27 mouse cellular contexts compared by ENCODE assay signal in genomic region chr1:75291321-75291720, GRCm38 (mm10). TPM values are rescaled to one million over a fixed set of nuclear protein-coding genes. Genes with fewer than 3 reads are reported as not detected.
A peak's percentile ranks its signal among the peaks of the same experiment; 100 is the strongest.
DNase-seq lines count a peak whose midpoint lies in the region; ATAC-seq and TF ChIP-seq lines count a peak whose summit lies in the region.
"Had no signal": no experiment of that assay in that cellular context is flagged by ENCODE, and none has a peak within 500 bp of the region (broad histone marks: within the 10 kb centered on the region; RNA-seq: fewer than 3 reads in every experiment).

No protein-coding gene starts in this region.

- no peak for TF ChIP-seq CTCF in midbrain, postnatal 0 days (IDR thresholded peaks at IDR 0.05)
- TF ChIP-seq CTCF in embryonic fibroblast, embryonic 13.5 days (IDR thresholded peaks at IDR 0.05; ENCODE audit: borderline replicate concordance, insufficient read depth, low read length), result no peak

- no peaks in the 10 kb centered on the region for H3K27me3 ChIP-seq in hindbrain, embryonic 13.5 days
- H3K27me3 ChIP-seq in hindbrain, embryonic 12.5 days, result no peaks in the 10 kb centered on the region
- H3K27me3 ChIP-seq in midbrain, postnatal 0 days (ENCODE audit: insufficient read depth, low read length), result no peaks in the 10 kb centered on the region
- H3K27me3 ChIP-seq in midbrain, embryonic 14.5 days (ENCODE audit: control insufficient read depth, insufficient read depth, low read length), result no peaks in the 10 kb centered on the region
- H3K27me3 ChIP-seq: forebrain, embryonic 12.5 days; forebrain, embryonic 15.5 days had no signal

- DNase-seq in cerebellum, postnatal 14 days, result peak; percentile 23 to 32
- DNase-seq in cerebellum, adult 9-11 months, result no peak
- DNase-seq in midbrain, postnatal 0 days (ENCODE audit: low spot score), result no peak
- DNase-seq in midbrain, embryonic 14.5 days, result no peak
- no peak for DNase-seq in lung, postnatal 25 days (ENCODE audit: low spot score)
- DNase-seq: adrenal gland, adult 8-10 months; adrenal gland, postnatal 14 days had no signal

- peaks cover 36% of the 10 kb centered on the region for H3K4me1 ChIP-seq in hindbrain, embryonic 13.5 days (replicated peaks)
- peaks cover 26% of the 10 kb centered on the region for H3K4me1 ChIP-seq in hindbrain, embryonic 12.5 days
- H3K4me1 ChIP-seq in midbrain, postnatal 0 days (ENCODE audit: insufficient read depth, low read length), result peaks cover 3% of the 10 kb centered on the region; the same call in 1 of the 2 replicates
- peaks cover 26% of the 10 kb centered on the region for H3K4me1 ChIP-seq in midbrain, embryonic 14.5 days (ENCODE audit: control insufficient read depth, insufficient read depth, low read length)
- peaks cover 18% of the 10 kb centered on the region for H3K4me1 ChIP-seq in embryonic fibroblast, embryonic 13.5 days (ENCODE audit: control insufficient read depth, insufficient read depth, low read length)

- WGBS in hindbrain, embryonic 13.5 days, result 86% methylated on average over 8 of the region's 8 CpGs
- WGBS in hindbrain, embryonic 12.5 days, result 88% methylated on average over 8 of the region's 8 CpGs
- 77% methylated on average over 8 of the region's 8 CpGs for WGBS in midbrain, postnatal 0 days
- 81% methylated on average over 8 of the region's 8 CpGs for WGBS in midbrain, embryonic 14.5 days

- H3K27ac ChIP-seq in hindbrain, embryonic 13.5 days, result no peak overlapping the region
- H3K27ac ChIP-seq in hindbrain, embryonic 12.5 days, result no peak overlapping the region
- H3K27ac ChIP-seq in midbrain, postnatal 0 days (ENCODE audit: low read depth, low read length), result no peak overlapping the region
- H3K27ac ChIP-seq in midbrain, embryonic 14.5 days (replicated peaks; ENCODE audit: low read depth, low read length), result no peak overlapping the region
- peak overlapping the region; percentile 91; the same call in 1 of the 2 replicates for H3K27ac ChIP-seq in embryonic fibroblast, embryonic 13.5 days (ENCODE audit: insufficient read depth, low read length)
- H3K27ac ChIP-seq: embryonic facial prominence, embryonic 10.5 days; embryonic facial prominence, embryonic 12.5 days; forebrain, embryonic 10.5 days; forebrain, embryonic 12.5 days; forebrain, embryonic 15.5 days had no signal

- H3K4me2 ChIP-seq in hindbrain, embryonic 13.5 days, result no peak overlapping the region
- no peak overlapping the region for H3K4me2 ChIP-seq in hindbrain, embryonic 12.5 days (replicated peaks)
- no peak overlapping the region for H3K4me2 ChIP-seq in midbrain, postnatal 0 days (ENCODE audit: low read depth, low read length, poor library complexity, severe bottlenecking)
- no peak overlapping the region for H3K4me2 ChIP-seq in midbrain, embryonic 14.5 days (ENCODE audit: low read length)
- H3K4me2 ChIP-seq: embryonic facial prominence, embryonic 12.5 days; forebrain, embryonic 12.5 days; forebrain, embryonic 15.5 days had no signal

- peak overlapping the region; percentile 19; the same call in 1 of the 2 replicates for H3K9ac ChIP-seq in hindbrain, embryonic 13.5 days
- H3K9ac ChIP-seq in hindbrain, embryonic 12.5 days, result no peak overlapping the region
- H3K9ac ChIP-seq in midbrain, postnatal 0 days (replicated peaks; ENCODE audit: low read length, poor library complexity, severe bottlenecking), result 0 out of 2 replicates have a peak overlapping the region, but pooled peaks have one; percentile 13
- no peak overlapping the region for H3K9ac ChIP-seq in midbrain, embryonic 14.5 days (replicated peaks; ENCODE audit: low read length)
- H3K9ac ChIP-seq: embryonic facial prominence, embryonic 12.5 days; forebrain, embryonic 12.5 days; forebrain, embryonic 15.5 days had no signal

- H3K36me3 ChIP-seq in hindbrain, embryonic 13.5 days, result no peaks in the 10 kb centered on the region
- H3K36me3 ChIP-seq in hindbrain, embryonic 12.5 days, result no peaks in the 10 kb centered on the region
- H3K36me3 ChIP-seq in midbrain, postnatal 0 days (ENCODE audit: insufficient read depth, low read length), result no peaks in the 10 kb centered on the region
- H3K36me3 ChIP-seq in midbrain, embryonic 14.5 days (ENCODE audit: control insufficient read depth, insufficient read depth, low read length), result no peaks in the 10 kb centered on the region
- H3K36me3 ChIP-seq: embryonic facial prominence, embryonic 10.5 days; embryonic facial prominence, embryonic 12.5 days; forebrain, embryonic 10.5 days; forebrain, embryonic 12.5 days; forebrain, embryonic 15.5 days; G1E had no signal

- no peak overlapping the region for H3K4me3 ChIP-seq in hindbrain, embryonic 13.5 days
- no peak overlapping the region for H3K4me3 ChIP-seq in hindbrain, embryonic 12.5 days
- H3K4me3 ChIP-seq in midbrain, postnatal 0 days (ENCODE audit: low read depth, low read length), result no peak overlapping the region
- H3K4me3 ChIP-seq in midbrain, embryonic 14.5 days (replicated peaks; ENCODE audit: low read depth, low read length), result no peak overlapping the region
- no peak overlapping the region for H3K4me3 ChIP-seq in embryonic fibroblast, embryonic 13.5 days (ENCODE audit: insufficient read depth, low read length)
- H3K4me3 ChIP-seq: embryonic facial prominence, embryonic 10.5 days; embryonic facial prominence, embryonic 12.5 days; erythroblast, embryonic 14.5 days; forebrain, embryonic 10.5 days; forebrain, embryonic 12.5 days; forebrain, embryonic 15.5 days had no signal

- ATAC-seq in hindbrain, embryonic 13.5 days (ENCODE audit: low FRiP score), result no peak
- ATAC-seq in hindbrain, embryonic 12.5 days (ENCODE audit: low FRiP score), result no peak
- ATAC-seq in midbrain, postnatal 0 days (ENCODE audit: low FRiP score), result no peak
- no peak for ATAC-seq in midbrain, embryonic 14.5 days (ENCODE audit: low FRiP score, low TSS enrichment)
- ATAC-seq: activated CD4-positive, CD25-positive, alpha-beta regulatory T cell, adult 4 months; CD4-positive, CD25-positive, alpha-beta regulatory T cell, adult 4 months; Patski had no signal

- TF ChIP-seq POLR2A in embryonic fibroblast, embryonic 13.5 days (IDR thresholded peaks at IDR 0.05; ENCODE audit: low read depth, low read length), result no peak

- H3K9me3 ChIP-seq in hindbrain, embryonic 13.5 days, result no peaks in the 10 kb centered on the region
- H3K9me3 ChIP-seq in hindbrain, embryonic 12.5 days (replicated peaks), result no peaks in the 10 kb centered on the region
- H3K9me3 ChIP-seq in midbrain, postnatal 0 days (ENCODE audit: low read length), result no peaks in the 10 kb centered on the region
- H3K9me3 ChIP-seq in midbrain, embryonic 14.5 days (ENCODE audit: control insufficient read depth, low read length), result no peaks in the 10 kb centered on the region
- H3K9me3 ChIP-seq: embryonic facial prominence, embryonic 10.5 days; embryonic facial prominence, embryonic 12.5 days; forebrain, embryonic 10.5 days; forebrain, embryonic 12.5 days; forebrain, embryonic 15.5 days; G1E had no signal

RNA-seq across cellular contexts. Expression of gene Resp18, which starts 13.1 kb away (rescaled TPM):
- 131 and 140 TPM in 2 replicates for polyA plus RNA-seq in hindbrain, embryonic 13.5 days (2015; fragmentation: Nextera tagmentation; extraction: Ambion mirVana)
- 50.0 and 56.8 TPM in 2 replicates for polyA plus RNA-seq in hindbrain, embryonic 12.5 days (2016; fragmentation: Nextera tagmentation; extraction: Ambion mirVana)
- 302 and 332 TPM in 2 replicates for total RNA-seq in midbrain, postnatal 0 days (2014; rRNA removed)
- polyA plus RNA-seq in midbrain, postnatal 0 days (2015; fragmentation: Nextera tagmentation; extraction: Ambion mirVana), result 409 and 416 TPM in 2 replicates
- 116 and 164 TPM in 2 replicates for polyA plus RNA-seq in midbrain, embryonic 14.5 days (2014; fragmentation: Nextera tagmentation; extraction: Ambion mirVana)
- not detected in 2 replicates for polyA plus RNA-seq in embryonic fibroblast, embryonic 13.5 days (2011; ENCODE audit: insufficient read length, low read depth, missing spikeins)
- total RNA-seq: CH12.LX, G1E had no signal
- polyA plus RNA-seq: activated CD4-positive, CD25-positive, alpha-beta regulatory T cell, adult 4 months; CD4-positive, CD25-positive, alpha-beta regulatory T cell, adult 4 months; erythroblast, embryonic 14.5 days; G1E; Patski had no signal

RNA-seq across cellular contexts. Expression of gene Dnpep, which starts 26.5 kb away (rescaled TPM):
- polyA plus RNA-seq in hindbrain, embryonic 13.5 days (2015; fragmentation: Nextera tagmentation; extraction: Ambion mirVana), result 161 and 170 TPM in 2 replicates
- polyA plus RNA-seq in hindbrain, embryonic 12.5 days (2016; fragmentation: Nextera tagmentation; extraction: Ambion mirVana), result 173 and 175 TPM in 2 replicates
- 145 TPM in 2 replicates for total RNA-seq in midbrain, postnatal 0 days (2014; rRNA removed)
- 128 and 139 TPM in 2 replicates for polyA plus RNA-seq in midbrain, postnatal 0 days (2015; fragmentation: Nextera tagmentation; extraction: Ambion mirVana)
- 146 and 152 TPM in 2 replicates for polyA plus RNA-seq in midbrain, embryonic 14.5 days (2014; fragmentation: Nextera tagmentation; extraction: Ambion mirVana)
- 79.7 and 96.9 TPM in 2 replicates for polyA plus RNA-seq in embryonic fibroblast, embryonic 13.5 days (2011; ENCODE audit: insufficient read length, low read depth, missing spikeins)

RNA-seq across cellular contexts. Expression of gene Ptprn, which starts 27.0 kb away (rescaled TPM):
- 15.6 and 17.6 TPM in 2 replicates for polyA plus RNA-seq in hindbrain, embryonic 13.5 days (2015; fragmentation: Nextera tagmentation; extraction: Ambion mirVana)
- 11.7 and 12.6 TPM in 2 replicates for polyA plus RNA-seq in hindbrain, embryonic 12.5 days (2016; fragmentation: Nextera tagmentation; extraction: Ambion mirVana)
- total RNA-seq in midbrain, postnatal 0 days (2014; rRNA removed), result 116 and 127 TPM in 2 replicates
- polyA plus RNA-seq in midbrain, postnatal 0 days (2015; fragmentation: Nextera tagmentation; extraction: Ambion mirVana), result 51.4 and 52.2 TPM in 2 replicates
- 16.6 and 19.3 TPM in 2 replicates for polyA plus RNA-seq in midbrain, embryonic 14.5 days (2014; fragmentation: Nextera tagmentation; extraction: Ambion mirVana)
- 67.6 and 114 TPM in 2 replicates for polyA plus RNA-seq in embryonic fibroblast, embryonic 13.5 days (2011; ENCODE audit: insufficient read length, low read depth, missing spikeins)
- total RNA-seq: CH12.LX had no signal
- polyA plus RNA-seq: erythroblast, embryonic 14.5 days had no signal

RNA-seq across cellular contexts. Expression of gene Dnajb2, which starts 55.1 kb away (rescaled TPM):
- polyA plus RNA-seq in hindbrain, embryonic 13.5 days (2015; fragmentation: Nextera tagmentation; extraction: Ambion mirVana), result 59.7 and 62.3 TPM in 2 replicates
- polyA plus RNA-seq in hindbrain, embryonic 12.5 days (2016; fragmentation: Nextera tagmentation; extraction: Ambion mirVana), result 54.6 and 55.2 TPM in 2 replicates
- 43.6 and 46.7 TPM in 2 replicates for total RNA-seq in midbrain, postnatal 0 days (2014; rRNA removed)
- 61.7 and 65.1 TPM in 2 replicates for polyA plus RNA-seq in midbrain, postnatal 0 days (2015; fragmentation: Nextera tagmentation; extraction: Ambion mirVana)
- polyA plus RNA-seq in midbrain, embryonic 14.5 days (2014; fragmentation: Nextera tagmentation; extraction: Ambion mirVana), result 29.5 and 38.3 TPM in 2 replicates
- polyA plus RNA-seq in embryonic fibroblast, embryonic 13.5 days (2011; ENCODE audit: insufficient read length, low read depth, missing spikeins), result 28.4 and 31.8 TPM in 2 replicates

RNA-seq across cellular contexts. Expression of gene A630095N17Rik, which starts 59.4 kb away (rescaled TPM):
- polyA plus RNA-seq in hindbrain, embryonic 13.5 days (2015; fragmentation: Nextera tagmentation; extraction: Ambion mirVana), result not detected in 2 replicates
- polyA plus RNA-seq in hindbrain, embryonic 12.5 days (2016; fragmentation: Nextera tagmentation; extraction: Ambion mirVana), result not detected in 2 replicates
- not detected in 2 replicates for total RNA-seq in midbrain, postnatal 0 days (2014; rRNA removed)
- polyA plus RNA-seq in midbrain, postnatal 0 days (2015; fragmentation: Nextera tagmentation; extraction: Ambion mirVana), result not detected in 2 replicates
- polyA plus RNA-seq in midbrain, embryonic 14.5 days (2014; fragmentation: Nextera tagmentation; extraction: Ambion mirVana), result not detected in 2 replicates
- not detected in 2 replicates for polyA plus RNA-seq in embryonic fibroblast, embryonic 13.5 days (2011; ENCODE audit: insufficient read length, low read depth, missing spikeins)
- total RNA-seq: adrenal gland, adult 18-20 months; adrenal gland, adult 8-10 months; adrenal gland, postnatal 14 days; adrenal gland, postnatal 36 days; G1E had no signal
- polyA plus RNA-seq: activated CD4-positive, CD25-positive, alpha-beta regulatory T cell, adult 4 months; CD4-positive, CD25-positive, alpha-beta regulatory T cell, adult 4 months; cerebellum, adult 2 months; cortical plate, adult 2 months; embryonic facial prominence, embryonic 10.5 days; embryonic facial prominence, embryonic 12.5 days; embryonic facial prominence, embryonic 14.5 days; erythroblast, embryonic 14.5 days; forebrain, embryonic 10.5 days; forebrain, embryonic 12.5 days; forebrain, embryonic 15.5 days; frontal cortex, adult 2 months; G1E had no signal

Comparison
In these comparisons a context has a peak if more than half of its experiments do, and no peak if none do; other contexts are left out.
1. DNase-seq: peak in cerebellum, postnatal 14 days (2 of 2); none in cerebellum, adult 9-11 months (single experiment), midbrain, postnatal 0 days (single experiment), midbrain, embryonic 14.5 days (single experiment) and lung, postnatal 25 days (single experiment).
2. H3K9ac ChIP-seq: peak in hindbrain, embryonic 13.5 days (single experiment) and midbrain, postnatal 0 days (single experiment); none in hindbrain, embryonic 12.5 days (single experiment) and midbrain, embryonic 14.5 days (single experiment).
3. RNA of gene Resp18, which starts 13.1 kb away (polyA plus RNA-seq): 409 to 416 TPM in midbrain, postnatal 0 days, 131 to 140 TPM in hindbrain, embryonic 13.5 days, 116 to 164 TPM in midbrain, embryonic 14.5 days and 50.0 to 56.8 TPM in hindbrain, embryonic 12.5 days; not detected in embryonic fibroblast, embryonic 13.5 days; every median in the first group is over 10 times any median in the second.